Mouse (Mus musculus) retina, postnatal 7 days (tissue): ENCODE measurements around the gene Ccdc74a.

Experiments
- DNase-seq: peaks from one replicate; pipeline ENCODE4 v3.0.0-alpha.2; 2012; ENCODE audit warnings: low read depth, low spot score

The Ccdc74a gene

DNA sequence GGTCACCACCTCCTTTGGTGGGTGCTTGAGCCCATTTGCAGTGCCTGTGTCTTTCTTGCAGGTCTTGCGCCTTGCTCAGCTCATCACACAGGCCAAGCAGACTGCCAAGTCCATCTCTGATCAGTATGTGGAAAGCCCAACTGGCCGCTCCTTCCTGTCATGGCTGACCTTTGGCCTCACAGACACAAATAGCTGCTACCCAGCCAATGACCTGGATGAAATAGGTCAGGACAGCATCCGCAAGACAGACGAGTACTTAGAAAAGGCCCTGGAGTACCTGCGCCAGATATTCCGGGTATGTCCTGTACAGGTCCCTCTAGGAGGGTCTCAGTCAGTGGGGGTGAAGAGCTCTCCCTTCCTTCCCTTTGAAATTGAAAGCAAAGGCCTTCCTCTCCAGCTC lies 5.0 kb upstream of the Ccdc74a start:
- no peak for DNase-seq

- DNase-seq = no peak
These were observed 4.0 kb upstream of the Ccdc74a start for GRCm38 (mm10) chr16:17642311-17642710.

- DNase-seq = no peak
These were observed 2.8 kb upstream of the Ccdc74a start for GRCm38 (mm10) chr16:17643437-17643990.

GRCm38 (mm10) chr16:17647156-17647555 lies 886 bp downstream of the Ccdc74a start:
- no peak for DNase-seq

DNA sequence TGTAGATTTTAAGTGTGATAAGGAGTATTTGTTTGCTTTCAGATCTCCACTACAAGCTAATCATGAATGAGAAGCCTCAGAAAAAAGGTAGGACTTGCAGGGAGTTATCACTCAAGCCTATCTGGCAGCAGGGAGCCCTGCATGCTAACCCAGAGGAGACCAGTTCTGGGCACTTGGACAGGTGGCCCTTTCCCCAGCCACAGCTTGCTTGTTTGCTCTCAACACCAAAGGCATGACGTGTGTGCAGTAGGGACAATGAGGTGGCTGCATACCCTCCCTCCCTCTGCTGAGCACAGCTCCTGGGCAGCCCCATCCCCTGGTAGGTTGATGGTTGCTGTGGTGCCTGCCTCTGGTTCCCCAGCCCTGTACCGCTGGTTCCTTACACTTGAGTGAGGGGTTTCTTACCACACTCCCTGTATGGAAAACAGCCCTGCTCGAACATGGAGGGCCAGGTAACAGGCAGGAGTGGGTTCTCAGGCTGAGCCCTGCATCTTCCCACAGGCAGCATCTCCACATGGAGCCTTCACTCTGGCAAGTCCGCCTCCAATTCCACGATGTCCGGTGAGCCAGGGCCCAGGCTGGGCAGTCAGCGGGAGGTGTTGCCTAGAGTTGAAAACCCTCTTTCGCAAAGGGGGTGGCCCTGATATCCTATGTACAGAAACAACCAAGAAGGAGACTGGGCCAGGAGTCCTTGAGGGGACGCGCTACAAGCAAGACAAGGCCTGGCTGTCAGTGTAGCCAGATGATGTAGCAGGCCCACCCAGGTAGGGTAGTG lies 1.5 kb downstream of the Ccdc74a start:
- no peak for DNase-seq

- no peak for DNase-seq
These were observed 3.8 kb downstream of the Ccdc74a start for GRCm38 (mm10) chr16:17649925-17650605.

DNA sequence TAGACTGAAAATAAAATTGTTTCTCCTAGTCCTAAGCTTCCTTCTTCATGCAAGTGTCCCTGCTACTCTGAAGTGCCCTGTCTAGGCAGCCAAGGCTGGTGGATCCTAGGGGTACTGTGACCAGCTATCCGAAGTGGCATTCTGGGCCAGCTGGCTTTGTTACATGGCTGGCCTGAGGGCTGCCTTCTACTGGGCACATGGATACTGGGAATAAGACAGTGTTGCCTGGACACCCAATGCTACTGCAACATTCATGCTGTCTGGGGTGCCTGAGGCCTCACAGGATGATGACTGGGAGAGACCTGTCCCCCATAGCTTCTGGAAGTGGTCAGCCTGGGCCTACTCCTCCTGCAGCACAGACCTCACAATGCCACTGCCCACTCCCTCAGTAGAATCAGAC lies 4.4 kb downstream of the Ccdc74a start:
- no peak for DNase-seq

GRCm38 (mm10) chr16:17652607-17653006 lies 6.3 kb downstream of the Ccdc74a start:
- no peak for DNase-seq

GRCm38 (mm10) chr16:17653601-17654000 lies 7.3 kb downstream of the Ccdc74a start:
- DNase-seq = no peak

DNA sequence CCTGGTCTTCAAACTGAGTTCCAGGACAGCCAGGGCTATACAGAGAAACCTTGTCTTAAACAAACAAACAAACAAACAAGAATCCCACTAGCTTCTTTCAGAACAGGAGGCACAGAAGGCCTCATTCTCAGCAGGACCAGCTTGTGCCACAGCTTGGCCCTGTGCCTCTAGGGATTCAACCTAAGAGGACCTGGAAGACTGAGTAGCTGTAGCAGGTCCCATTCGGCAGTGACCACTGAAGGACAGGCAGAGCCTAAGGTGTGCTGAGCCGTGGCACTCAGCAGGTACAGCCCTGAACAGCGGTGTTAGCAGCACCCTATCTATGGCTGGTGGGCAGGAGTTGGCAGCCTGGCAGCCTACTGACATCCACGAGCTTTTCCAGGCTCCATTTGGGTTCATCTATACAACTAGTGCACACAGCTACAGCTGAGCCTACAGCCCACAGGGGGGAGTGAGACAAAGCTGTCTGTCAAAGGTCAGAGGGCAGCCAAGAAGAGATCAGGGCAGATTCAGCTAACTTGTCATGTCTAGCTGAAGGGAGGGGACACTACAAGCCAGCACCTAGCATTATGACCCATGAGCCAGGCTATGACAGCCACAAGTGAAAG lies 8.0 kb downstream of the Ccdc74a start:
- DNase-seq = no peak

DNA sequence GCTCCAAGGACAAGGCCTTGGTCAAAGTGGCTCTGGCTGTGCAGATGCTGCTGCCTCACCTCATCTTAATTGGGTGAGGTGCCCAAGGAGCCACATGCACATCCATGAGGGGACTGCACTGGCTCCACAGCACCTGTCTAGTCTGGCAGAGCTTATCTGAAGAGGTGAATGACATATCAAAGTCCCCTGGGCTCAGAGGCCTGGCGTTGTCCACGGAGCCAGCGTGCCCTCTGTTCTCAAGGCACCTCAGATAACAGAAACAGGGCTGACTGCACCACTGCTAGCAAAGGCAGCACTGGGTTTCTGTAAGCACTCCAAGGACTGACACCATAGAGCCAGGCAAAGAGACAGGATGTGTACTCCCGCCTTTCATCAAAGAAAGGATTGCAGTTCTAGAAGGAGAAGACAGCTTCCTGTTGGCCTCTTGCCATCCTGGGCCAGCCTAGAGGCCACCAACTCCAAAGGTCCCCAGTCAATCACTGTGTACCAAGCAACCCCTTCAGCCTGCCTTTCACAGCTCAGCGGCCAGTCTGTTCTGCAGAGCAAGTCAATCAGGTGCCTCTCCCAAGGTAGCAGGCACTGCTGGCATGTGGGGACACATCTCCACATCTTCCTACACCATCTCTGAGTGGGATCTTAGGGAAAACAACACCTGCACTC lies 10.1 kb downstream of the Ccdc74a start:
- no peak for DNase-seq

DNA sequence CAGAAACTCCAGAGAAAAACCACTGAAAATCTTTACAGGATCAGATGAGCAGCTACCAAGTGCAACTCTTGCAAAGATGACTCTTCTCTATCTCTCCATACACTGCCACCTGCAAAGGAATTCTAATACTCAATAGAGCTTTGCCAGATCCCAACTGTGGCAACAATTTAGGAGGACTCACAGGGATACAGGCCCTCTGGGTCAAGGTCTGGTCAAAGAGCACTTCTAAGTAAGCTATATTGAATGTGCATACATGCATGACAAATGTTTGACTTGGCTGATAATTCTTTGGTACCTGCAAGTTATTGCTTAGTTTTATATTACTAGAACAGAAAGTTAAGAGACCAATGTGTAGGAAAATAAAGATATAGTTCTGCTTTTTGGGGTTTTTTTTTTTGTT lies 19.3 kb downstream of the Ccdc74a start:
- no peak for DNase-seq

GRCm38 (mm10) chr16:17669886-17670285 lies 23.6 kb downstream of the Ccdc74a start:
- DNase-seq = no peak

GRCm38 (mm10) chr16:17694860-17695259 lies 48.6 kb downstream of the Ccdc74a start:
- no peak for DNase-seq
